Mouse (Mus musculus) embryonic stem cell, embryonic (primary cell): ENCODE measurements around the gene Hist1h1c.

Experiments used
- CTCF ChIA-PET, 4 experiments: fragments of 300-600 bp in 2 of 4; fragments of 350-600 bp in 2 of 4; sonication (Branson Sonifier 250); formaldehyde crosslinking; loops; one replicate each; lab custom pipeline; 2022; ENCODE audit warnings: inconsistent platforms in 2 of 4; lab: Charles Lee
- POLR2A ChIA-PET, 4 experiments: fragments of 300-600 bp in 2 of 4; fragments of 350-600 bp in 2 of 4; sonication (Branson Sonifier 250); formaldehyde crosslinking; loops; one replicate each; lab custom pipeline; 2022; ENCODE audit warnings: antibody characterized with exemption in 4 of 4, inconsistent platforms in 1 of 4; lab: Charles Lee

Hist1h1c gene

DNA sequence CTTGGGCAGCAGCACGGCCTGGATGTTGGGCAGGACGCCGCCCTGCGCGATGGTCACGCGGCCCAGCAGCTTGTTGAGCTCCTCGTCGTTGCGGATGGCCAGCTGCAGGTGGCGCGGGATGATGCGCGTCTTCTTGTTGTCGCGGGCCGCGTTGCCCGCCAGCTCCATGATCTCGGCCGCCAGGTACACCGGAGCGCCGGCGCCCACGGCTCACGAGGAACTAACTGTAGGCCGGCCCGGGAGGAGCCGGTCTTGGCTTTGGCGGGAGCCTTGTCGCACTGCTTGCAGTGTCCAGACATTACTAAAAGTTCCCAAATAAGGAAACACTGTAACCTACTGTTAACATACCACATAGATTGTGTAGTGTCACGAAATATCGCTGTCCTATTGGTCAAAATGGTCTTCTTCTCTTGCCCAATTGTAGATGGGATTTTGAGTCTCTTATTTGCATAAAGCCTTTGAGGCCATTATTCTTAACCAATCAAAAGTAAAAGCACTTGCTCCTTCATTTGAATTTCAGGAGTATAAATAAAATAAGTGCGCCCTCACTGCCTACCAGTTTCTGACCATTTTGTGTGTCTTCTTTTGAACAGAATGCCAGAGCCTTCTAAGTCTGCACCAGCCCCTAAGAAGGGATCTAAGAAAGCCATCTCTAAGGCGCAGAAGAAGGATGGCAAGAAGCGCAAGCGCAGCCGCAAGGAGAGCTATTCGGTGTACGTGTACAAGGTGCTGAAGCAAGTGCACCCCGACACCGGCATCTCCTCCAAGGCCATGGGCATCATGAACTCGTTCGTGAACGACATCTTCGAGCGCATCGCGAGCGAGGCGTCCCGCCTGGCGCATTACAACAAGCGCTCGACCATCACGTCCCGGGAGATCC is 7.8 kb downstream of the Hist1h1c start, which contains the start of gene Hist1h2bb:
TSS of gene Hist1h2bb (plus strand) at position 534 of the 880 bp plus-strand sequence.
- CTCF ChIA-PET = interaction anchor here in 1 of 4 experiments (0.7 kb wide), 2 partner anchors 48 to 200 kb away, joined by 3 to 6 read pairs; partner anchors contain the start of gene Hist1h4c
- POLR2A ChIA-PET = interaction anchor here (0.6 to 44.4 kb wide), 67 partner anchors 4 to 1960 kb away, joined by 3 to 2331 read pairs (median 6); partner anchors contain the start of genes Hist1h1c (in 4 of the 4), Hist1h4a (in 4 of the 4), Hist1h4b (in 4 of the 4) and Hist1h4d (in 4 of the 4)

DNA sequence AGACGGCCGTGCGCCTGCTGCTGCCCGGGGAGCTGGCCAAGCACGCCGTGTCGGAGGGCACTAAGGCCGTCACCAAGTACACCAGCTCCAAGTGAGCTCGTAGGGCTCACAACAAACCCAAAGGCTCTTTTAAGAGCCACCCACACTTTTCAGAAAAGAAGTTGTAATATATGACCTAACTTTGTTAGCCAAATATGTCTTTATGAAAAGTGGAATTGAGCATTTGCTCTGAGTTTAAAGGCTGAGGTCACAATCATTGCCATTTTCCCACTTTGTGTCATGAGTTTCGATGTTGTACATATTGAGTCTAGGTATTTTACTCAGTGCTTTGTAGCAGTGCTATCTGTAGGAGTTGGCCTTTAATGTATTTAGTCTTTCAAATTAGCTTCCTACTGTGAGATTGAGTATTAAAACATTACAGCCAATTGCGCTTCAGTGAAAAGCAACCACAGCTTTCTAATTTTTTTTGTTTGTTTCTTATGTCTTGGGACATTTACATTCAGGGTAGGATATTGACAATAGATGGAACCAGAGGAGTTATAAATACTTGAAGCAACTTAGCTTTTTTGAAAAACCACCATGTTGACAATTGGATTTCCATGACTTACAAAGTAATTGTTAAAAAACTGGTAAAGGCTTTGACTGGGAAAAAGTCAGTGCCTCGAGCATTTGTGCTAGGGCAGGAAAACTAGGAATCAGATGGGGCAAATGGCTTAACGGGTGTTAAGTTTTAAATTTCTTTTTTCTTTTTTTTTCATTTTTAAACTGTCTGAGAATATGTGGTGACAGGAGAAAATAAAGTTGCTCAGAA is 8.7 kb downstream of the Hist1h1c start:
- CTCF ChIA-PET = no interaction called here
- POLR2A ChIA-PET = interaction anchor here (0.7 to 44.4 kb wide), 54 partner anchors 4 to 1993 kb away, joined by 3 to 2331 read pairs (median 6); partner anchors contain the start of genes Hist1h1c (in 4 of the 4), Hist1h2bc (in 4 of the 4), Hist1h4a (in 4 of the 4) and Hist1h4b (in 4 of the 4)

DNA sequence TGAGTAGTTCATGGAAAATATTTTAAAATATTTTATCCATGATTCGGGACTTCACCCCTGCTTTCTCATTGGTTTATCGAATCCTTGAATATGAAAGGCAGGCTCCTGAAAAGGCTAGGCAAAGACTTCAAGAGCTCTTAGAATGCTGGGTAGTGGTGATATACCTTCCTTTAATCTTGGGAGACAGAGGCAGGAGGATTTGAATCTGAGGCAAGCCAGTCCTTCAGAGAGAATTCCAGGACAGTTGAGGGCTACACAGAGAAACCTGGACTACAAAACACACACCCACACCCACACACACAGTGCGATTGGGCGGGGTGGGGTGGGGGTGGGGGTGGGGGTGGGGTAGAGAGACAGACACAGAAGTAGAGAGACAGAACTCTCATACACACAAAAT is 9.3 kb downstream of the Hist1h1c start:
- POLR2A ChIA-PET = interaction anchor here (0.6 to 44.4 kb wide), 51 partner anchors 4 to 1994 kb away, joined by 3 to 2331 read pairs (median 6); partner anchors contain the start of genes Hist1h1c (in 4 of the 4), Hist1h2bc (in 4 of the 4), Hist1h4a (in 4 of the 4) and Hist1h1a (in 3 of the 4)
- CTCF ChIA-PET = no interaction called here

- ChIA-PET CTCF (no interaction called here), POLR2A (interaction anchor here in 3 of 4 experiments (1.0 to 44.4 kb wide), 28 partner anchors 6 to 1707 kb away, joined by 3 to 2331 read pairs (median 28); partner anchors contain the start of genes Hist1h1a (in 3 of the 3), Hist1h1c (in 3 of the 3), Hist1h3c (in 3 of the 3) and Hist1h4a (in 3 of the 3))
Measured at GRCm38 (mm10) chr13:23749563-23750121, 11.0 kb downstream of the Hist1h1c start.

DNA sequence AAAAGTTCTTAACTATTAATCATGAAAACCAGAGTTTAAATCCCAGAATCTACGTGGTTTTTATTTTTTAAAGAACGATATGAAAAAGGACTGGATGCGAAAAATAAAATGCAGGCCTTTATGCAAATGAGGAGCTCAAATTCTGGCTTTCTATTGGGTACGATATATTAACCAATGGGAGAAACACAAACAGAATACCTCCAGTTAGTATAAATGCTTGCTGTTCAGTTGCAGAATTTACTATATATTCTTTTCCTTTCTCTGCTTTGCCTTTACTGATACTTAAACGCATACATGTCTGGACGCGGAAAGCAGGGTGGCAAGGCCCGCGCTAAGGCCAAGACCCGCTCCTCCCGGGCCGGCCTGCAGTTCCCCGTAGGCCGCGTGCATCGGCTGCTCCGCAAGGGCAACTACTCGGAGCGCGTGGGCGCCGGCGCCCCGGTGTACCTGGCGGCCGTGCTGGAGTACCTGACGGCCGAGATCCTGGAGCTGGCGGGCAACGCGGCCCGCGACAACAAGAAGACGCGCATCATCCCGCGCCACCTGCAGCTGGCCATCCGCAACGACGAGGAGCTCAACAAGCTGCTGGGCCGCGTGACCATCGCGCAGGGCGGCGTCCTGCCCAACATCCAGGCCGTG is 12.3 kb downstream of the Hist1h1c start, which contains the start of gene Hist1h2ab:
TSS of gene Hist1h2ab (plus strand) at position 288 of the 639 bp plus-strand sequence.
- POLR2A ChIA-PET = interaction anchor here (0.6 to 44.4 kb wide), 82 partner anchors 7 to 1922 kb away, joined by 3 to 2331 read pairs (median 7); partner anchors contain the start of genes Hist1h1a (in 4 of the 4), Hist1h1c (in 4 of the 4), Hist1h3a (in 4 of the 4) and Hist1h4a (in 4 of the 4)
- CTCF ChIA-PET = interaction anchor here in 1 of 4 experiments (1.6 to 2.6 kb wide), 2 partner anchors 10 to 11 kb away, joined by 4 to 11 read pairs; partner anchors contain the start of genes Hist1h1c and Hist1h4a

GRCm38 (mm10) chr13:23751478-23751956 is 12.9 kb downstream of the Hist1h1c start:
- CTCF ChIA-PET = interaction anchor here in 1 of 4 experiments (0.8 to 2.6 kb wide), 5 partner anchors 9 to 67 kb away, joined by 3 to 11 read pairs (median 4); partner anchors contain the start of genes Hist1h1c, Hist1h2bc and Hist1h4a
- POLR2A ChIA-PET = interaction anchor here (0.6 to 44.4 kb wide), 96 partner anchors 6 to 1925 kb away, joined by 3 to 2331 read pairs (median 6); partner anchors contain the start of genes Hist1h1a (in 4 of the 4), Hist1h1c (in 4 of the 4), Hist1h3a (in 4 of the 4) and Hist1h4a (in 4 of the 4)

DNA sequence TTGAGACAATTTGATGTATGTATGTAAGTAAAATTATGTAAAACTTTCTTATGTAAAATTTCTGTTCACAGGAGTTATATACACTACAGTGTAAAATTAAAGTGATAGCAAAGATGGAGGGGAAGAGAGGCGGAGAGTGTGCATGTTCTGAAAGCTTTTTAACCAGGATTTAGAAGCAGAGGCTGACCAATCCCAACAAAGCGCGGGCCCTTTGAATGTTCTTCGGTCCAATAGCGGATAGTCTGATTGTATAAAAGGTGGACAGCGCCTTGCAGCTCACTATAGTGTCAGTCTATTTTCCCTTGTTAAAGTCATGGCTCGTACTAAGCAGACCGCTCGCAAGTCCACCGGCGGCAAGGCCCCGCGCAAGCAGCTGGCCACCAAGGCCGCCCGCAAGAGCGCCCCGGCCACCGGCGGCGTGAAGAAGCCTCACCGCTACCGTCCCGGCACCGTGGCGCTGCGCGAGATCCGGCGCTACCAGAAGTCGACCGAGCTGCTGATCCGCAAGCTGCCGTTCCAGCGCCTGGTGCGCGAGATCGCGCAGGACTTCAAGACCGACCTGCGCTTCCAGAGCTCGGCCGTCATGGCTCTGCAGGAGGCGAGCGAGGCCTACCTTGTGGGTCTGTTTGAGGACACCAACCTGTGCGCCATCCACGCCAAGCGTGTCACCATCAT is 13.6 kb downstream of the Hist1h1c start, which contains the start of gene Hist1h3b:
TSS of gene Hist1h3b (plus strand) at position 201 of the 675 bp plus-strand sequence.
- ChIA-PET CTCF (interaction anchor here in 1 of 4 experiments (0.8 to 2.6 kb wide), 5 partner anchors 9 to 68 kb away, joined by 3 to 11 read pairs (median 4); partner anchors contain the start of genes Hist1h1c, Hist1h2bc and Hist1h4a), POLR2A (interaction anchor here (0.6 to 44.4 kb wide), 95 partner anchors 6 to 1999 kb away, joined by 3 to 2331 read pairs (median 6); partner anchors contain the start of genes Hist1h1a (in 4 of the 4), Hist1h1c (in 4 of the 4), Hist1h3a (in 4 of the 4) and Hist1h4a (in 4 of the 4))

GRCm38 (mm10) chr13:23752742-23753172 is 14.1 kb downstream of the Hist1h1c start:
- ChIA-PET CTCF (interaction anchor here in 1 of 4 experiments (1.1 to 2.6 kb wide), 3 partner anchors 8 to 15 kb away, joined by 4 to 11 read pairs (median 4); partner anchors contain the start of genes Hist1h1c and Hist1h4a), POLR2A (interaction anchor here (0.6 to 44.4 kb wide), 61 partner anchors 5 to 1999 kb away, joined by 3 to 2331 read pairs (median 10); partner anchors contain the start of genes Hist1h1a (in 4 of the 4), Hist1h1c (in 4 of the 4), Hist1h3a (in 4 of the 4) and Hist1h3c (in 4 of the 4))

- ChIA-PET POLR2A (interaction anchor here (0.5 to 44.4 kb wide), 41 partner anchors 4 to 1888 kb away, joined by 3 to 2331 read pairs (median 19); partner anchors contain the start of genes Hist1h1a (in 4 of the 4), Hist1h3a (in 4 of the 4), Hist1h3c (in 4 of the 4) and Hist1h1c (in 3 of the 4)), CTCF (no interaction called here)
Measured at GRCm38 (mm10) chr13:23753314-23754078, 14.9 kb downstream of the Hist1h1c start.

GRCm38 (mm10) chr13:23755000-23755399 is 16.4 kb downstream of the Hist1h1c start:
- CTCF ChIA-PET = no interaction called here
- POLR2A ChIA-PET = interaction anchor here (0.7 to 44.4 kb wide), 14 partner anchors 3 to 183 kb away, joined by 3 to 2331 read pairs (median 70); partner anchors contain the start of genes Hist1h3c (in 4 of the 4), Hist1h1a (in 3 of the 4), Hist1h1c (in 3 of the 4) and Hist1h3a (in 3 of the 4)

DNA sequence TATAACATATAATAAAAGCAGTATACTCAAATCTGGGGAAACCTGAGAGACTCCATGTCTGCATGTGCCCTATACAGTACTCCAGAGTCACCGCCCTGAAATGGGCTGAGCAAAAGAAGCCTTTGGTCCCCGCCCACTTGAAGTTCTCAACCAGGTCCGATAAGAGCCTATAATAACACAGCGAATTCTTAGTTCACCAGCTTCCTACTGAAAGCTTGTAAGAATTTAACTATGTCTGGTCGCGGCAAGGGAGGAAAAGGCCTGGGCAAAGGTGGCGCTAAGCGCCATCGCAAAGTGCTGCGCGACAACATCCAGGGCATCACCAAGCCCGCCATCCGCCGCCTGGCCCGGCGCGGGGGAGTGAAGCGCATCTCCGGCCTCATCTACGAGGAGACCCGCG is 18.2 kb downstream of the Hist1h1c start, which contains the start of gene Hist1h4b:
TSS of gene Hist1h4b (plus strand) at position 224 of the 400 bp plus-strand sequence.
- CTCF ChIA-PET = interaction anchor here in 1 of 4 experiments (0.6 kb wide), 1 partner anchor 72 kb away, joined by 4 read pairs; no protein-coding TSS in a partner anchor
- POLR2A ChIA-PET = interaction anchor here (0.6 to 44.4 kb wide), 50 partner anchors 1 to 1722 kb away, joined by 3 to 2331 read pairs (median 5); partner anchors contain the start of genes Hist1h1c (in 4 of the 4), Hist1h2bb (in 4 of the 4), Hist1h3c (in 4 of the 4) and Hist1h2ac (in 3 of the 4)

GRCm38 (mm10) chr13:23757211-23757773 is 18.7 kb downstream of the Hist1h1c start:
- POLR2A ChIA-PET = interaction anchor here (0.6 to 44.4 kb wide), 53 partner anchors 1 to 1722 kb away, joined by 3 to 2331 read pairs (median 5); partner anchors contain the start of genes Hist1h1c (in 4 of the 4), Hist1h2bb (in 4 of the 4), Hist1h3c (in 4 of the 4) and Hist1h2ac (in 3 of the 4)

DNA sequence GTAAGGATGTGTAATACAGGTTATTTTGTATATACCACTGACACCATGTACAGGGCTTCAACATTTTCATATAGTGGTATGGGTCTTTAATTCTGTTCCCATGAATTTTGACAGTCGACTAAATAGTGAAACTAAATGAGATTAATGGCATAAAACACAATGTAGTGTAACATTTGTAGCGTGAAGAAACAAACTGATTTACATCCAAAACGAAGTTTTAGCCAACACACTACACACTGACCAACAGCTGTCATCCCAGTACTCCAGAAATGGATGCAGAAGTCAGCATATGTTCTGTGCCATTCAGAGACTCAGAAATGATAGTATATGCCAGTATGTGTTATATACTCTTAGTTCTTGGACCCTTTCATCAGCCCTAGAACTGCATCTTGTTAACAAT is 19.3 kb downstream of the Hist1h1c start:
- POLR2A ChIA-PET = interaction anchor here (0.7 to 44.4 kb wide), 40 partner anchors 0 to 325 kb away, joined by 3 to 2331 read pairs (median 6); partner anchors contain the start of genes Hist1h1c (in 4 of the 4), Hist1h2ac (in 3 of the 4), Hist1h2bb (in 3 of the 4) and Hist1h2bc (in 3 of the 4)
- CTCF ChIA-PET = interaction anchor here in 1 of 4 experiments (0.7 kb wide), 1 partner anchor 192 kb away, joined by 3 read pairs; no protein-coding TSS in a partner anchor

More at GRCm38 (mm10) chr13:23757211-23757773, 18.7 kb downstream of the Hist1h1c start:
- CTCF ChIA-PET = interaction anchor here in 1 of 4 experiments (0.7 kb wide), 1 partner anchor 193 kb away, joined by 3 read pairs; no protein-coding TSS in a partner anchor
